Mouse (Mus musculus) brown adipose tissue, adult 24 weeks (tissue): ENCODE measurements around the gene Hist3h2a. TPM values are rescaled to one million over a fixed set of nuclear protein-coding genes. Genes with fewer than 3 reads are reported as not detected.
A peak's percentile ranks its signal among the peaks of the same experiment; 100 is the strongest.
"Not testable (repeated sequence)": the region's sequence is repeated elsewhere in the genome, so short reads cannot be mapped to it uniquely, and the experiment has no call there.

Source experiments
- H3K27ac ChIP-seq: fragments of 200-500 bp; replicated peaks from 2 replicates; pipeline ENCODE4 v1.5.1; 2012; ENCODE audit warnings: low read depth, mild to moderate bottlenecking, low read length
- H3K4me1 ChIP-seq: fragments of 200-500 bp; 2 replicates; pipeline ENCODE4 v1.6.1; 2012; ENCODE audit warnings: low read length, mixed read lengths; ENCODE audit not compliant: control insufficient read depth, insufficient read depth, insufficient read length
- H3K4me3 ChIP-seq: fragments of 200-500 bp; 2 replicates; pipeline ENCODE4 v1.5.1; 2012; ENCODE audit warnings: low read depth, mild to moderate bottlenecking, low read length, moderate library complexity; ENCODE audit not compliant: insufficient read depth
- polyA plus RNA-seq: library from polyadenylated mRNA; stranded (reverse); fragments of >200 nt; gene quantifications from 2 replicates; pipeline ENCODE4 v1.2.4, GENCODE M21; 2012; ENCODE audit not compliant: missing spikeins, insufficient read depth, insufficient read length

Hist3h2a gene
- polyA plus RNA-seq, 1 experiment, result 8.2 TPM

DNA sequence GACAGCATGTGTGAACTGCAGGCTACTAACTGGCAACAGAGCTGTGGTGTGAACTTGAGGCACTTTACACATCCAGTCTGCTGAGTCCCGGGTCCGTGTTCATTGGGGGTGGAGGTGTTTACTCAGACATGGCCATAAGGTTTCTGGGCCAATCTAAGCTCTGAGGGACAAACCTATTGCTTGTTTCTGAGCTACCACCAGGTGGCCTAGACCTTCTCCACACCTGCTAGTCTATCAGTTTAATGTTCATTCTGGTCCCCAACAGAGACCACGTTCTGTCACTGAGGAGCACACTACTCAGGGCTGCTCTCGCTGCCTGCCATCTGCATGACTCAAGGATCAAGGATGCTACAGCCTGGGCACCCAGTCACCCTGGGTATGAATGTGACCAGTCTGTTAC is 22.9 kb upstream of the Hist3h2a start:
- no peak overlapping the region for H3K4me3 ChIP-seq
- H3K27ac ChIP-seq, result no peak overlapping the region
- no peaks in the 10 kb centered on the region for H3K4me1 ChIP-seq

DNA sequence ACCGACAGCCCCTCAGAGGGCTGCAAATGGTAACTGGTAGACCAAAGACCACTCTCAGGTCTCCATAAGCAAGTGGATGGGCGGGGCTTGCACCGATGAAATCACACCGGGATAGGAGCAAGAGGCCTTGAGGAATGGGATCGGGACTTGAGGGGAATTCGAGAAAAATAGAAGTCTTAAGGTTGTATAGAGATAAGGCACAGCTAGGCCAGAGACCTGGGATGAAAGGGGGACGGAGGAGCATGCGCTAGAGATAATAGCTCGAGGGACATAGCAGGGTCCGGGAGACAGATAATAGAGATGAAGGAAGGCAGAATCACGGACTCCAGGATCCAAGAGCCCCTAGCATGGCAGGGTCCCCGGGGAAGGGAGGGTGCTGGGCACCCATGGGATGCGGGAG is 16.6 kb upstream of the Hist3h2a start:
- peaks cover 9% of the 10 kb centered on the region; the same call in 1 of the 2 replicates for H3K4me1 ChIP-seq
- peak overlapping the region; percentile 76 for H3K4me3 ChIP-seq
- no peak overlapping the region for H3K27ac ChIP-seq

DNA sequence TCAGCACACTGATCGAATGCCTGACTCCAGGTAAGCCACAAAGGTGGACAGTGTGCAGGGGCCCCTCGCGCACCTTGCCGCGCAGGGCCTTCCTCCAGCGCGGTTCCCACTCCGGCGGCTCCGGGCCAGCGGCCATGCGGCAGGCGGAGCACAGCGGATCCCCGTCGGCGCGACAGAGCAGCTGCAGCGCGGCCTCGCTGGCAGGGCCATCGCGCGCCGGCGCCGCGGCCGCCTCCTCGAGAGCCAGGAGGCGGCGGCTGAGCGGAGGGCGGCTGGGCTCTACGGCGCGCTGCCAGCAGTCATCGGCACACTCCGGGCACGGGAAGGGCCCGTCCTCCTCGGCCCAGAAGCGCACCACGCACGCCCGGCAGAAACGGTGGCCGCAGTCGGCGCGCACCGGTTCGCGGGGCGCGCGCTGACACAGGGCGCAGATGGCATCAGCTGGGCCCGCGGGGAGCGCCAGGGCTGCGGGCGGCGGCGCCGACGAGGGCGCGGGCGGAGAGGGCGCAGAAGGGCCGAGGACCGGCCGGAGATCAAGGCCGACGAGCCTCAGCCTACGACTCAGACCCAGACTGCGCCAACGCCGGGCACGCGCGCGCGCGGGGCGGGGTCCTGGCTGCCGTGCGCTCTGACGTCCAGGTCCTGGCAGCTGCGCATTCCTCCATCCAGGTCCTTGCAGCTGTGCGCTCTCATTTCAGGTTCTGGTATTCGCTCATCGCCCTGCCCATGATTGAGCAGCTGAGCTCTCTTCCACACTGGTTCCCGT is 16.0 kb upstream of the Hist3h2a start, which contains the start of gene Rnf187:
Gene Rnf187, minus strand, starts transcription at position 595 of the 766 bp plus-strand sequence.
- H3K4me3 ChIP-seq, result peak within 1 kb of the TSS; percentile 76
- peaks cover 9% of the 10 kb centered on the region; the same call in 1 of the 2 replicates for H3K4me1 ChIP-seq
- peak within 1 kb of the TSS; percentile 64 for H3K27ac ChIP-seq

DNA sequence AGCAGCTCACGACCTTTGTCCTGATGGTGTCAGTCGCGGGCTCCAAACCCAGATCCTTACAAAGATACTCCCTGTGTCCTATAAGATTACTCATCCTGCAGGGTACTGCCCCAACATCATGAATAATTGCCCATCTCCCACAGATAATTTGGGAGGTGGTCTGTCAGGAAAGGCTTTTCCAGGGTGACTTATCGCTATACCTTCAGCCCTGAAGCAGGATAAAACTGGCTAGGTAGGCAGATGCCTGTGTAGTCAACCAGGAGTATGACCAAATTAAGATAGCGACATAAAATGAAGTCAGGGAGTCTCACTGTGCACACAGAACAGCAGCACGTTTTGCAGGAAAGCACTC is 15.4 kb upstream of the Hist3h2a start:
- peak overlapping the region; percentile 76; the same call in 1 of the 2 replicates for H3K4me3 ChIP-seq
- peaks cover 9% of the 10 kb centered on the region; the same call in 1 of the 2 replicates for H3K4me1 ChIP-seq
- H3K27ac ChIP-seq, result peak overlapping the region; percentile 48

DNA sequence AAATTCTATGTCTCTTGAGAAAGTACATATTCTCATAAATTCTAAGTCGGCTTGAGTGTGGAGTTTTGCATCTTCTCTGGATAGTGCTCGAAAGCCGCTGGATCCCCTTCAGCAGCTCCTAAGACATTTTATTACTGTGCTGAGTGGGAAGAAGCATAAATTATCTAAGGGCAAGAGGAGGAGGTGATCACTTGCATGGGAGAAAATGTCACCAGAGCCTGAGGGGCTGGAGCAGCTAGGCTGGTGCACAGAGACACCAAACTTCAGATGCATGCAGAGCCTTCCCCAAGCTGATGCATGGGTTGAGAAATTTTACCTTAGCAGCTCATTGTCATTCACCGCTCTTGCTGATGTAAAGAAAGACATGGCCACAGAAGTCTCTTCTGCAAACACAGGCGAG is 10.3 kb upstream of the Hist3h2a start:
- Histone ChIP-seq H3K27ac (no peak overlapping the region), H3K4me1 (peaks cover 2% of the 10 kb centered on the region; the same call in 1 of the 2 replicates), H3K4me3 (no peak overlapping the region)

DNA sequence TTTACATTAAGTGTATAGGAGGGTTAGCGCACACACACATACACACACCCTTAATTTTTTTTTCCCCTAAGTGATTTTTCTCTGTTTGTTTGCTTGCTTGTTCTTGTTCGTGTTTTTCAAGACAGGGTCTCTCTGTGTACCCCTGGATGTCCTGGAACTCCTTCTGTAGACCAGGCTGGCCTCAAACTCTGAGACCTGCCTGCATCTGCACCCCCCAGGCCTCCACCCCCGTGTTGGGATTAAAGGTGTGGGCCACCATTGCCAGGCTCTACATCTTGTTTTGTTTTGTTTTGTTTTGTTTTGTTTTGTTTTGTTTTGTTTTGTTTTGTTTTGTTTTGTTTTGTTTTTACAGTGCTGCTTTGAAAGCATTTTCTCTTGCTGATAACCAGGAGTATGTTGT is 7.2 kb upstream of the Hist3h2a start:
- peaks cover 2% of the 10 kb centered on the region; the same call in 1 of the 2 replicates for H3K4me1 ChIP-seq
- no peak overlapping the region for H3K27ac ChIP-seq
- no peak overlapping the region for H3K4me3 ChIP-seq

DNA sequence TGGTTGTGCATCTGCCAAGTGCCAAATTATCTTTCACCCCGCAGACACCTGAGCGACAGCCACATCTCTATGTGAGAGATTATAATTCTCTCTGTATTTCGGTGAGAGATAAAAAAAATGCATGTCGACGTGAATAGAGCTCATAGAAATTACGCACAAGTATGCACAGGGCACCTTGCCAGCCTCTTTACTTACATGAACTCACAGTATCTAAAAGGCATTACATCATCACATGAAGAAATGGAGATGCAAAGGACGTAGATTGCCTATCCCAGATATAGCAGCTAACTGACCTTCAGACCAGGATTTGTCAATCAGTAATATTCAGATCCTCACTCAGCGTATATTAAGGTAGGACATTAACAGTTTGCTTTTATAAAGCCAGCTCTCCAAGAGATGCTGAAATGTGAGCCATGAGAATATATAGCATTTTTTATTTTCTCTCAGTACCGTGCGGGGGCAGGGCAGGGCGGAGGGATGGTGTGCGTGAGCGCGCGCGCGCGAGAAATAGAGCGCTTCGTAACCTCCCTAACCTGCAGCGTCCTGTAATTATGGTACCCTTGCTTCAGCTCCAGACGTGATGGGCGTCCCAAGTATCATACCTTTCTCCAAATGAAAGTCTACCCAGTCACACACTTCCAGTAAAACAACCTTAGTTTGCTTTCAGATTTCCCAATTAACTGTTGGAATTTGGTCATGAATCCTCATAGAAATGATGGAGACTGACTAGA is 6.5 kb upstream of the Hist3h2a start:
- no peak overlapping the region for H3K27ac ChIP-seq
- H3K4me3 ChIP-seq, result peak overlapping the region; percentile 46

DNA sequence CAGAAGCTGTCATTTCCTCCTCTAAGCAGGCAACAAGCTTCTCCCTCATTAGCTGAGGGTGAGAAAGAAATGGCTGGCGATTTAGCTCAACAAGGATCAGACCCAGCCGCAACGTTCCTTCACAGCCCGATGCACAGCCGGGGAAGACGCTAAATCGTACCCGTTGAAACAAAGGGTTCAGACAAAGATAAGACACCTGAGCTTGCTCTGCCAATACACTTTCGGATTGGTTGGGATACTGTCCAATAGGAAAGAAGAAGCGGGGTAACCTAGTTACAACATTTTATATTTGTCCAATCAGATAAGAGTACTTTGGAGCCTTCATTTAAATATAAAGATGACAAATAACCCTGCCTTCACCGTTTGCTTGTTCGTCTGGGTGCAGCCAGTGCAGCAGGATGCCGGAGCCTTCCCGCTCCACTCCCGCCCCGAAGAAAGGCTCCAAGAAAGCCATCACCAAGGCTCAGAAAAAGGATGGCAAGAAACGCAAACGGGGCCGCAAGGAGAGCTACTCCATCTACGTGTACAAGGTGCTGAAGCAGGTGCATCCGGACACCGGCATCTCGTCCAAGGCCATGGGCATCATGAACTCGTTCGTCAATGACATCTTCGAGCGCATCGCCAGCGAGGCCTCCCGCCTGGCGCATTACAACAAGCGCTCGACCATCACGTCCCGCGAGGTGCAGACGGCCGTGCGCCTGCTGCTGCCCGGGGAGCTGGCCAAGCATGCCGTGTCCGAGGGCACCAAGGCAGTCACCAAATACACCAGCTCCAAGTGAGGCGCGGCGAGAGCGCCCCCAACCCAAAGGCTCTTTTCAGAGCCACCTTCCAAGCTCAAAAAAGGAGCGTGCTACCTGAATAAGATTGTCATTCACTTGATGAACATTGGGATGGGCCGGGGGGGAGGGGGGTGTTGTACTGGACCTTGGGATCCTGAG is 5.7 kb upstream of the Hist3h2a start, which contains the start of gene Hist3h2ba:
Gene Hist3h2ba, plus strand, starts transcription at position 379 of the 938 bp plus-strand sequence.
- peak within 1 kb of the TSS; percentile 46 for H3K4me3 ChIP-seq
- H3K4me1 ChIP-seq, result peaks cover 2% of the 10 kb centered on the region; the same call in 1 of the 2 replicates
- H3K27ac ChIP-seq, result 0 out of 2 replicates have a peak within 1 kb of the TSS, but pooled peaks have one; percentile 4

More for the DNA sequence above, 6.5 kb upstream of the Hist3h2a start:
- H3K4me1 ChIP-seq, result peaks cover 2% of the 10 kb centered on the region; the same call in 1 of the 2 replicates

DNA sequence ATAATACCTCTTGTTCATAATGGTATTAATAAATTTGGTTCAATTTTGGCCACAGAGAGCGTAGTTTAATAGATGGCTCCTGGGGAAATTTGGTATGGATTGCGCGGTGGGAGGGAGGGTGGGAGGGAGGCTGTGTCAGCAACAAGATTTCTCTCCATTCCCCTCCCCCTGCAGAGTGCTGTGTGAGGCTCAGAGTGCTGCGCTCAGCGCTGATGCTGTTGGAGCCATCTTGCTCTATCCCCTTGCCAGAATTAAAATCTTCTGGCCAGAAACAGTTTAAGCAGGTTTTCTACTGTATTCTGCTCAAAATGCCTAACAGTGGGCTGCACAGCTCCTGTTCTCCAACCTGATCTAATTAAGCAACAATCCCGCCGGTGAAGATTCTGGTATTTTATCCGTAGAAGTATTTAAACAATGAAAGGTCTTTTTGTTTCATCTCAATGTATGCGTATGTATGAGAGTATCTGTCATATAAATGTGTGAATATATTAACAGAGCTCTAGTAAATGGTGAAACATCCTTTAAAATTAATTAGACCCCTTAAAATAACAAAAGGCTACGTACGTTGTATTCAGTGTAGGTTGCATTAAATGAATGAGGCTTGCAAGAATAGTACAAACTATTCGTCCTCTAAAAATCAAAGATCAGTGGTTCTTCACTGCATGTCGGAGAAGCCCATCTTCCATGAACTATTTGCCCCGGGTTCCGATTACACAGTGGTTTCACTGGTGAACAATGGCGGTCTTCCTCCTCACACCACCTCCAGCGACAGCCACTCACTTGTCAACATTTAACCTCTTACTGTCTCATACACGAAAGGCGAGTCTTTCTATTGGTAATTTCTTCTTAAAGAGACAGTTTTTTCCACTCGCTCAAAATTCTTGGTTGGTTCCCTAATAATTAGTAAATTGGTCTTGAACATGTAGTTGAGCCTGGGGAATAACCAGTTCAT is 4.7 kb upstream of the Hist3h2a start:
- Histone ChIP-seq H3K4me3 (no peak overlapping the region), H3K27ac (no peak overlapping the region), H3K4me1 (peaks cover 2% of the 10 kb centered on the region; the same call in 1 of the 2 replicates)

DNA sequence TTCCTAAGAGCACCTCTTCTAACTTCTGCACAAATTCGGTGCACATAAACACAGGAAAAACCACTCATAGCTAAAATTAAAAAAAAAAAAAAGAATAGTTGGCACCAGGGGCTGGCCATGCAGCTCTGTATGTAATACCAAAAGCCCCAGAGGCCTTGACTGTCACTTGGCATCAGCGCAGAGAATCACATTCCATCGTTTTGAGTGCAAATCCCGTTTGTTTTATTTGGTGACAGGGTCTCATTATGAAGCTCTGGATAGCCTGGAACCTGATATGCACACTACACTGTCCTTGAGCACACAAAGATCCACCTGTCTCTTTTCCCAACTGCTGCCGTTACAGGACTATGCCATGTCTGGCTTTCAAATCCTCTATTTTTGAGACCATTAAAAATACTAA is 3.3 kb upstream of the Hist3h2a start:
- no peak overlapping the region for H3K27ac ChIP-seq
- H3K4me1 ChIP-seq, result peaks cover 2% of the 10 kb centered on the region; the same call in 1 of the 2 replicates
- H3K4me3 ChIP-seq, result no peak overlapping the region

DNA sequence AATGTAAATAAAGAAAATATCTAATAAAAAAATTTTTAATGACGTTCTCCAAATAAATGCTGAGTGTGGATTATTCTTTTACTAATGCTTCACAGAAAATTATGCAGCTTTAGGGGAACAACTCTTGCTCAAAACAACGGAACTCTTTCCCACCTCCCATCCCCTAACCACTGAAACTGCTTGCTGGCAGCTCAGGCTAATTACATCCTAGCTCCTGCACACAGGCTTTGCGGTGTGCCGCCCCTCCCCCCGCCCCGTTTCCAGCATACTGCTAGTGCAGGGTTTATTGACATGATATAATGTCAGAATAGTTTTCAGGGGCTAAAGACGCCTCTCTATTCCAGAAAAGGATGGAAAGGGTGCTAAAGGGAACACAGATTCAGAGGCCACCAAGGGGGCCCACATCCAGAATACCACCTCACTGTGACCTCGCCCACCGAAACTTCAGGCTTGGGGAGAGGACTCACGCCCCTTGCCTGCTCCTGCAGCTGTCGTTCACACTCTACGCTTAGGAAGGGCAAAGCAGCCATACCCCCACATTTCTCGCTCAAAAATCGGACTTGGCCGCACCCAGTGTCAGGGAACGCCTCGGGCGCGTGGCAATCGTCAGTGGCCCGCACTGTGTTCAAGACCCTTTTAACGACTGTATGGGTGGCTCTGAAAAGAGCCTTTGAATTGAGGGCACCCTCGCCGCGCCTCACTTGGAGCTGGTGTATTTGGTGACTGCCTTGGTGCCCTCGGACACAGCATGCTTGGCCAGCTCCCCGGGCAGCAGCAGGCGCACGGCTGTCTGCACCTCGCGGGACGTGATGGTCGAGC is 925 bp upstream of the Hist3h2a start:
- Histone ChIP-seq H3K27ac (0 out of 2 replicates have a peak overlapping the region, but pooled peaks have one; percentile 30), H3K4me1 (peaks cover 8% of the 10 kb centered on the region; the same call in 1 of the 2 replicates), H3K4me3 (peak overlapping the region; percentile 76)

DNA sequence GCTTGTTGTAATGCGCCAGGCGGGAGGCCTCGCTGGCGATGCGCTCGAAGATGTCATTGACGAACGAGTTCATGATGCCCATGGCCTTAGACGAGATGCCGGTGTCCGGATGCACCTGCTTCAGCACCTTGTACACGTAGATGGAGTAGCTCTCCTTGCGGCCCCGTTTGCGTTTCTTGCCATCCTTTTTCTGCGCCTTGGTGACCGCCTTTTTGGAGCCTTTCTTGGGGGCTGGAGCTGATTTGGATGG is 390 bp upstream of the Hist3h2a start:
- peak overlapping the region; percentile 76 for H3K27ac ChIP-seq

DNA sequence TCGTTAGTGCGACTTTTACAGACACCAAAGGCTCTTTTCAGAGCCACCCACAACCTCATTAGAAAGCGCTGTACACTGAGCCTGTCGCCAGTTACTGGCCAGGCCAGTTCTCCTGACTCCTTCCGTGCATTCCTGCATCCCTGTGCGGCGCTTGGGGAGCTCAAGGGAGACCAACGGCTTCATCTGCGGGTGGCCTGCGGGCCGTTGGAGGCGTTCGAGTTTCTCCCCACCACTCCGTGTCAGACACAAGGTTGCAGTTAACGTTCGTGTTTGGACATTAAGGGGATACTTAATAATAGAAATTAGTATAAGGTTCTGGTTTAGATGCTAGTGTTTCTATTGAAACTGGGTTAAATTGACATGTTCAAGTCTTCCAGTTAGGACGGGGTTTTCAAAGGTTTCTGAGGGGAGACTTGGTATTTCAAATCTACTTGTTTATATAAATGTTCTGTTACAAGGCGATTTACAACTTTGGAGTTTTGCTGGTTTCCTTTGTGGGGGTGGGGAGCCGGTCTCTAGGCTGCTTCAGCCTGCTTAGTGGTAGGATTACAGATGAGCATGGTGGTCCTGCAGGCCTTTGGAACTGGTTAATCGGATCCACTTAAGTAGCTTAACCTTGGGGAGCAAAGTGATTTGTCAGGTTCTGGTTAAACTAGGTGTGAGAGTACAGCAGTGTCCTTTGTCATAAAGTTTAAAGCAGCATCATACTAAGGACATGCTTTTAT is 820 bp downstream of the Hist3h2a start:
- H3K27ac ChIP-seq, result peak overlapping the region; percentile 84
- peak overlapping the region; percentile 91 for H3K4me3 ChIP-seq
- H3K4me1 ChIP-seq, result peaks cover 8% of the 10 kb centered on the region; the same call in 1 of the 2 replicates

More for the DNA sequence above, 390 bp upstream of the Hist3h2a start:
- not testable (repeated sequence) for H3K4me1 ChIP-seq
- peak overlapping the region; percentile 76 for H3K4me3 ChIP-seq
